Mouse (Mus musculus): ENCODE results near the gene Spsb3. TPM values are rescaled to one million over a fixed set of nuclear protein-coding genes. Genes with fewer than 3 reads are reported as not detected.

The Spsb3 gene
- total and polyA plus RNA-seq, 3 experiments, result 30.2 to 34.5 TPM; not detected in 1

DNA sequence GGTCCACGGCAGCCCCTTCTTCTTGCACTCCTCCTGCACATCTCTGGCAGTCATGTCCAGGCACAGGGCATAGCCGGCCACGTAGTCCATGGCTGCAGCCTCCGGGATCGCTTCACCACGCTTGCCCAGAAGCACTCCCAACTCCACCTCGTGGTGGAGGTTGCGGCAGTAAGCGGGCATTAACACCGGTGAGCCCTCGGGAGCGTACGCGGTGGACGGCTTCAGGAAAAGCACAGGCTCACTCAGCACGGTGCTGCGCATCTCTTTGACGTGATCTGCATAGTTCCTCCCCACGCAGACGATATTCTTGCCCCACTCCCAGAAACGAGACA is 36.7 kb upstream of the Spsb3 start (continued):
- TF ChIP-seq USF2 (IDR thresholded peaks at IDR 0.05; ENCODE audit: borderline replicate concordance in 1 of 2, insufficient read depth in 1 of 2, low read depth in 1 of 2, low read length in 2 of 2) (no peak), UBTF (IDR thresholded peaks at IDR 0.05; ENCODE audit: borderline replicate concordance, insufficient read depth, low read depth, low read length) (0 out of 2 replicates have a peak, but pooled peaks have one; percentile 44), MAFK (IDR thresholded peaks at IDR 0.05; ENCODE audit: borderline replicate concordance, low read depth, low read length) (no peak), KAT2A (conservative IDR thresholded peaks at IDR 0.05; ENCODE audit: low read depth, low read length) (no peak), ZC3H11A (IDR thresholded peaks at IDR 0.05; ENCODE audit: low read depth, low read length) (no peak), ELF1 (IDR thresholded peaks at IDR 0.05; ENCODE audit: low read depth, low read length) (no peak), SIN3A (IDR thresholded peaks at IDR 0.05; ENCODE audit: low read length) (peak; percentile 80), JUND (IDR thresholded peaks at IDR 0.05; ENCODE audit: low read depth, low read length) (no peak), GABPA (IDR thresholded peaks at IDR 0.05; ENCODE audit: low read depth, low read length) (no peak)

DNA sequence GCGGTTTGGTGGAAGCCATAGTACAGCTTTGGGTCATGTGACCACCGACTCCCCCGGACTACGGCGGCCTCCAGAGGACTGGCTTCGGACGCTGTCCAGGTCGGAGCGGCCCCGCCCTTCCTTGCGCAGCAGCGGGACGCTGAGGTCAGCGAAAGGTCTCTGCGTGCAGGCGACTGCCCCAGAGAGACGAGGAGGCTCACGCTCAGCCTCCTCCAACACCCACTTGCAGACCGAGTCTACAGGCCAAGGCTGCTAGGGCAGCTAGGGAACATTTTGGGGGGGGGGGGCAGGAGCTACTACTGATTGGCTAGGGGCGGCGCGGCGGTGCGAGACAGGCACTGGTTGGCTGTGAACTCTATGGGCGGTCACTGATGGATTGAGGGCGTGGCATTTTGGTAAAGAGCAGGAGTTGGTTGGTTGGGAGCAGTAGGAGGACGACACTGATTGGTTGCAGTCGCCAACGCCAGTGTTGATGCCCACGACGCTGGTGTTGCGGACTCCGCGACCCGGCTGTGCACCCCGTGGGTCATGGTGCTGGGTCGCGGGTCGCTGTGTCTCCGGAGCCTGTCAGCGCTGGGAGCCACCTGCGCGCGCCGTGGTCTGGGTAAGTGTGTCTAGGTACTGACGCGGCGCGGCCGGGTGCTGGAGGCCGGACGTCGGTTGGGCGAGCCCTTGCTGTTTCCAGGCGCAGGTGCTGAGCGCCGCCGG is 36.2 kb upstream of the Spsb3 start, which contains the start of gene Fahd1:
Gene Fahd1 (minus strand): TSS at position 300 of the 708 bp plus-strand sequence.
- peak; percentile 99 for DNase-seq (ENCODE audit: low read depth, low spot score)
- H3K27ac ChIP-seq (ENCODE audit: control insufficient read depth, low read depth, low read length), result peak within 1 kb of the TSS; percentile 63
- TF ChIP-seq SMC3 (IDR thresholded peaks at IDR 0.05; ENCODE audit: low read depth, low read length) (no peak), MAX (IDR thresholded peaks at IDR 0.05; ENCODE audit: low read length) (peak; percentile 42; the same call in 1 of the 2 replicates), MYC (IDR thresholded peaks at IDR 0.05; ENCODE audit: low read depth, low read length) (0 out of 2 replicates have a peak, but pooled peaks have one; percentile 4), EP300 (IDR thresholded peaks at IDR 0.05; ENCODE audit: low read depth in 1 of 2, low read length in 2 of 2) (no peak), HCFC1 (IDR thresholded peaks at IDR 0.05; ENCODE audit: low read depth, low read length) (peak; percentile 52; the same call in 1 of the 2 replicates), POLR2AphosphoS5 (IDR thresholded peaks at IDR 0.05; ENCODE audit: borderline replicate concordance, low read depth, low read length) (no peak), POLR2AphosphoS2 (IDR thresholded peaks at IDR 0.05; ENCODE audit: low read length) (peak; percentile 81), NRF1 (IDR thresholded peaks at IDR 0.05; ENCODE audit: insufficient read depth, low read depth, low read length, poor library complexity, severe bottlenecking) (no peak), TBP (IDR thresholded peaks at IDR 0.05; ENCODE audit: low read depth, low read length) (peak; percentile 60; the same call in 1 of the 2 replicates), ZMIZ1 (IDR thresholded peaks at IDR 0.05; ENCODE audit: low read depth, low read length) (peak; percentile 62; the same call in 1 of the 2 replicates), ELF1 (IDR thresholded peaks at IDR 0.05; ENCODE audit: low read depth, low read length) (0 out of 2 replicates have a peak, but pooled peaks have one; percentile 8), MEF2A (IDR thresholded peaks at IDR 0.05; ENCODE audit: extremely low read depth, insufficient replicate concordance, low read depth, low read length, poor library complexity, severe bottlenecking) (no peak), MAZ (IDR thresholded peaks at IDR 0.05; ENCODE audit: low read depth, low read length) (peak; percentile 10), KAT2A (conservative IDR thresholded peaks at IDR 0.05; ENCODE audit: low read depth, low read length) (no peak; the same call in 1 of the 2 replicates), TAL1 (IDR thresholded peaks at IDR 0.05; ENCODE audit: low read length) (no peak), MAFK (IDR thresholded peaks at IDR 0.05; ENCODE audit: borderline replicate concordance, low read depth, low read length) (no peak), POLR2A (IDR thresholded peaks at IDR 0.05; ENCODE audit: control insufficient read depth in 1 of 2, insufficient read depth in 1 of 2, low read depth in 1 of 2, low read length in 2 of 2, poor library complexity in 1 of 2) (peak; percentile 81 to 91), UBTF (IDR thresholded peaks at IDR 0.05; ENCODE audit: borderline replicate concordance, insufficient read depth, low read depth, low read length) (peak; percentile 67; the same call in 1 of the 2 replicates), TCF12 (IDR thresholded peaks at IDR 0.05; ENCODE audit: low read depth, low read length) (peak; percentile 39; the same call in 1 of the 2 replicates), ZNF384 (IDR thresholded peaks at IDR 0.05; ENCODE audit: low read depth, low read length) (no peak), MXI1 (IDR thresholded peaks at IDR 0.05; ENCODE audit: low read depth, low read length) (peak; percentile 66), USF1 (IDR thresholded peaks at IDR 0.05; ENCODE audit: low read depth, low read length) (peak; percentile 95), NELFE (IDR thresholded peaks at IDR 0.05; ENCODE audit: low read depth, low read length) (peak; percentile 86), SIN3A (IDR thresholded peaks at IDR 0.05; ENCODE audit: low read length) (peak; percentile 73), USF2 (IDR thresholded peaks at IDR 0.05; ENCODE audit: borderline replicate concordance in 1 of 2, insufficient read depth in 1 of 2, low read depth in 1 of 2, low read length in 2 of 2) (peak in 1 of 2 experiments; percentile 76; a peak in 3 of 4 replicates)
- peaks cover 0 to 15% of the 10 kb centered on the region in 2 experiments; a peak in 2 of 4 replicates for H3K4me1 ChIP-seq (ENCODE audit: control insufficient read depth in 1 of 2, insufficient read depth in 2 of 2, low read length in 2 of 2)
- peaks cover 0 to 13% of the 10 kb centered on the region in 2 experiments; a peak in 2 of 4 replicates for H3K36me3 ChIP-seq (ENCODE audit: control insufficient read depth in 1 of 2, insufficient read depth in 2 of 2, low read length in 2 of 2)
- no peaks in the 10 kb centered on the region for H3K9me3 ChIP-seq (replicated peaks; ENCODE audit: insufficient read depth, low read length)
- no peaks in the 10 kb centered on the region for H3K27me3 ChIP-seq (ENCODE audit: control insufficient read depth in 1 of 2, insufficient read depth in 2 of 2, low read length in 2 of 2)
- peak within 1 kb of the TSS; percentile 78 for H3K9ac ChIP-seq (ENCODE audit: control insufficient read depth, low read depth, low read length, poor library complexity, severe bottlenecking)
- peak within 1 kb of the TSS; percentile 84 to 88 for H3K4me3 ChIP-seq (ENCODE audit: control insufficient read depth in 1 of 2, insufficient read depth in 1 of 2, low read depth in 2 of 2, low read length in 2 of 2)
- peaks cover 3% of the 10 kb centered on the region; the same call in 1 of the 2 replicates for H3K79me2 ChIP-seq (ENCODE audit: control insufficient read depth, insufficient read depth, low read length, poor library complexity)
